Mouse (Mus musculus): ENCODE results near the gene Ngly1.
"Not testable (repeated sequence)": the region's sequence is repeated elsewhere in the genome, so short reads cannot be mapped to it uniquely, and the experiment has no call there.

Ngly1 gene

GRCm38 (mm10) chr14:16260541-16260940 is 11.5 kb downstream of the Ngly1 start:
- DNase-seq (ENCODE audit: low spot score in 2 of 2): no peak

- DNase-seq (ENCODE audit: low spot score in 2 of 2): no peak
Observed at GRCm38 (mm10) chr14:16261869-16262268, 12.8 kb downstream of the Ngly1 start.

- no peak for DNase-seq (ENCODE audit: low spot score in 2 of 2)
Observed at GRCm38 (mm10) chr14:16267028-16267427, 17.9 kb downstream of the Ngly1 start.

GRCm38 (mm10) chr14:16269776-16270175 is 20.7 kb downstream of the Ngly1 start:
- no peak for DNase-seq (ENCODE audit: low spot score in 2 of 2)

GRCm38 (mm10) chr14:16273677-16274076 is 24.6 kb downstream of the Ngly1 start:
- DNase-seq (ENCODE audit: low spot score in 2 of 2): no peak

- no peak for DNase-seq (ENCODE audit: low spot score in 2 of 2)
Observed at GRCm38 (mm10) chr14:16279196-16279595, 30.1 kb downstream of the Ngly1 start.

- DNase-seq (ENCODE audit: low spot score in 2 of 2): no peak
Observed at GRCm38 (mm10) chr14:16283966-16284365, 34.9 kb downstream of the Ngly1 start.

- DNase-seq (ENCODE audit: low spot score in 2 of 2): no peak
Observed at GRCm38 (mm10) chr14:16292371-16292770, 43.3 kb downstream of the Ngly1 start.

GRCm38 (mm10) chr14:16293015-16293414 is 43.9 kb downstream of the Ngly1 start:
- DNase-seq (ENCODE audit: low spot score in 2 of 2): no peak

GRCm38 (mm10) chr14:16293921-16294320 is 44.8 kb downstream of the Ngly1 start:
- DNase-seq (ENCODE audit: low spot score in 2 of 2): no peak

GRCm38 (mm10) chr14:16296816-16297468 is 47.9 kb downstream of the Ngly1 start:
- peak in 1 of 2 experiments; percentile 26 for DNase-seq (ENCODE audit: low spot score in 2 of 2)

- no peak for DNase-seq (ENCODE audit: low spot score in 2 of 2)
Observed at GRCm38 (mm10) chr14:16301735-16302134, 52.7 kb downstream of the Ngly1 start.

GRCm38 (mm10) chr14:16302688-16303087 is 53.6 kb downstream of the Ngly1 start:
- no peak for DNase-seq (ENCODE audit: low spot score in 2 of 2)

GRCm38 (mm10) chr14:16310791-16311190 is 61.7 kb downstream of the Ngly1 start:
- no peak for DNase-seq (ENCODE audit: low spot score in 2 of 2)

GRCm38 (mm10) chr14:16312599-16312998 is 63.5 kb downstream of the Ngly1 start:
- no peak for DNase-seq (ENCODE audit: low spot score in 2 of 2)

- DNase-seq (ENCODE audit: low spot score in 2 of 2): not testable (repeated sequence)
Observed at GRCm38 (mm10) chr14:16313073-16313472, 64.0 kb downstream of the Ngly1 start.

GRCm38 (mm10) chr14:16313936-16314521 is 64.9 kb downstream of the Ngly1 start:
- no peak for DNase-seq (ENCODE audit: low spot score in 2 of 2)

GRCm38 (mm10) chr14:16314842-16315241 is 65.8 kb downstream of the Ngly1 start:
- DNase-seq (ENCODE audit: low spot score in 2 of 2): no peak

- DNase-seq (ENCODE audit: low spot score in 2 of 2): no peak
Observed at GRCm38 (mm10) chr14:16316715-16317114, 67.6 kb downstream of the Ngly1 start.

GRCm38 (mm10) chr14:16319818-16320217 is 70.7 kb downstream of the Ngly1 start:
- no peak for DNase-seq (ENCODE audit: low spot score in 2 of 2)

- DNase-seq (ENCODE audit: low spot score in 2 of 2): no peak
Observed at GRCm38 (mm10) chr14:16324394-16324793, 75.3 kb downstream of the Ngly1 start.

- DNase-seq (ENCODE audit: low spot score in 2 of 2): no peak
Observed at GRCm38 (mm10) chr14:16325208-16325607, 76.1 kb downstream of the Ngly1 start.

- no peak for DNase-seq (ENCODE audit: low spot score in 2 of 2)
Observed at GRCm38 (mm10) chr14:16328531-16328930, 79.5 kb downstream of the Ngly1 start.

Measured in right cerebral cortex, postnatal 36 days (tissue).